Mouse (Mus musculus): ENCODE data around the gene Snx10.

Snx10 gene

DNA sequence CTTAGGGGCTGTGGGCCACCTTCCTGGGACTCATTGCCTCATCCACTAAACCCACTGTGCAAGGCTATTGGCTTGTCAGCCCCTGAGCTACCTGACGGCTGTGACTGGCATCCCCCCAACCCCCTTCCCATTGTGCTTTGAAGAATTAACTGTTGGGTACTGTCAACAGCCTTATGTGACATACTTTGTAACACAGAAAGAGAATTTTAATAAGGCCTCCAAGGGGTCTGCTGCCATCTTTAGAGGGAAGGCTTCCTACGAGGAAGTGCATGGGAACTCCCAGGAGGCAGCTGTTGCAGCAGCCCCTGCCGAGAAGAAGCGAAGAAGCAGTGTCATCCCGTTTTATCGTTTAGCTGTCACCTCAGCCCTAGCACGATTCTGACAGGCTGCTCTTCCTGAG, 83.1 kb downstream of the Snx10 start:
- in situ Hi-C loops (cut with MboI; ENCODE audit: low pct_unique_long_range_greater_than_20kb in 1 of 2, low sequenced_read_pairs in 2 of 2, unreplicated experiment in 1 of 2), result loop anchor here in 1 of 2 experiments (25.0 kb wide), 1 partner anchor 430 kb away; no protein-coding TSS in a partner anchor

DNA sequence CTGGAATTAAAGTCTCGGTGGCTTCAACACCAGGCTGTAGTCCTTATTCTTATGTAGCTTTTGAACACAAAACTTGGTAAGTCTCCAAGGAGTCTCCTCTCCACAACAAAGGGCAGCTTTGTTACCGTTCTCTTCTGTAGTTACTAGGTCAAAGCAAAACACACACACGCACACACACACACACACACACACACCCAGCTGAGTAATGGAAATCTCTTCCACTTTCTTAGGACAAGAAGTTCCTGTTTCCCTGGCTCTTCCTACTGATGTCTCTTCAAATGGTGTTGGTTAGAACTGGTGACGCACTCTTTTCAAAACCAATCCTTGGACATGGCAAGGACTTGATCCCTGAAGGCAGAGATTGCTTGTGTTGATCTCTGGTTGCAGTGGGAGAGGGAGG, 87.9 kb downstream of the Snx10 start:
- in situ Hi-C loops (cut with MboI; ENCODE audit: low pct_unique_long_range_greater_than_20kb in 1 of 2, low sequenced_read_pairs in 2 of 2, unreplicated experiment in 1 of 2), result loop anchor here (5.0 to 25.0 kb wide), 3 partner anchors 246 to 613 kb away; partner anchors contain the start of gene Hoxa7 (in 1 of the 2)

DNA sequence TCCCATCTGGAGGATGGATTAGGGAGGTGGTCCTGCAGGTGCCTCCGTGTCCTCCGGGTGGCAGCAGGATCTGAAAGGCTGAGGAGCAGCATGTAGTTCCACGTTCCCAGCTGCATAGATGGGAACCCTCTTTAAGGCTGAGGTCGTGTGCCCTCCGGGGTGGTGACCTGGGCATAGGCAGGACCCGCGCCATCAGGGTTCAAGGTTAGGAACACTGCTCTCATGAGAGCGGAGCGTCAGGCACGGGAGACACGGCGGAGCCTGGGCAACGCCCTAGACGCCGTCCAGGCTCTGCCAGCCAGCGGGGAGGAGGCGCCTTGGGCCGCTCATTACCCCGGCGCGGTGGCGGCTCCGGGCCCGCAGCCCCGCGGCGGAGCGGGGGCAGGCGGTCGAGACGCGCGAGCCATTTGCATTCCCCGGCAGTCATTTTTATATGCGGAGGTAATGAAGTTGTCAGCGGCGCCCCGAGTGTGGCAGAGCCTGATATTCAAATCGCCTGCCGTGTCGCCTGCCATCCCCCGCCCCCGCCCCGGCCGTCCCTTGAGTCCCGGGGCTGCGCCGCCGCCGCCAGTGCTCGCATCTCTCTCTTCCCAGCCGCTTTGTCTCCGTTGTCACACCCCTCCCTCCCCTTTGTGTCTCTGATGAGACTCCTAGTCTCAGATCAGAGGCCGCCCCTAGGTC, 88.8 kb downstream of the Snx10 start:
- in situ Hi-C loops (cut with MboI; ENCODE audit: low pct_unique_long_range_greater_than_20kb in 1 of 2, low sequenced_read_pairs in 2 of 2, unreplicated experiment in 1 of 2), result loop anchor here (5.0 to 25.0 kb wide), 3 partner anchors 245 to 612 kb away; partner anchors contain the start of gene Hoxa7 (in 1 of the 2)

DNA sequence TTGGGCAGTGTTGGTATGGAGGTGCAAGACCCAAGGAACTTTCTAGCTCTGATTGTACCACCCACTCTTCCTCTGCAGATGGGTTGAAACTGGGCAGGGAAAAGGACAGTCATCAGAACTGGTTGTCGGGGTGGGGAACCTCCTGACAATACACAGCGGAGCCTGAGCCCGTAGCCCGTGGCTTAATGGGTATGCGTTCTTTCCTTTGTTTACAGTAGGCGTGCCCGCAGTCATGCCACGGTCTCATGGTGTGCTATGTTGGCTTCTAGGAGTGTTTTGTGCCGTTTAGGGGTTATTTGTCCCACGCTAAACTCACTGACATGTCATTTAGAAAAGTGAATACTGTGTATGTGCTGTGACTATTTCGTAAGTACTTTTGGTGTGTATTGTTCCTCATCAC, 90.0 kb downstream of the Snx10 start:
- in situ Hi-C loops (cut with MboI; ENCODE audit: low pct_unique_long_range_greater_than_20kb in 1 of 2, low sequenced_read_pairs in 2 of 2, unreplicated experiment in 1 of 2), result loop anchor here (5.0 to 25.0 kb wide), 3 partner anchors 244 to 611 kb away; partner anchors contain the start of gene Hoxa7 (in 1 of the 2)

DNA sequence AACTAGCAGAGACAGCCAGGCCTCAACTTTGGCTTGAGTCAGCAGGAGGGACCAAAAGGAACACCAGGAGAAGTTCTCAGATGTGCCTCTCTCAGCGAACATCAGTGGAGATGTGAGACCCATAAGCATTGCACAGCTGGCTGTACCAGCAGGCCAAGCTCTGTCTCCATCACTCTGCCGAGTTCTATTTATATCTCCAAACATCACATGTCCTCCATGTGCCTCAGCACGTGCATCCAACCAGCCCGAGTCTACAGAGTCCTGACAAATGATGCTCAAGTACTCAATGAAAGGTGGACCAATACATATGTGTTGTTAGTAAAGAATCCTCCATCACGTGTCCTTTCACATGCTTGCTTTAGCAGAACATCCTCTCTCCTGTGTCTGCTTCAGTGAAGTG, 103.1 kb downstream of the Snx10 start:
- in situ Hi-C loops (cut with MboI; ENCODE audit: low pct_unique_long_range_greater_than_20kb in 1 of 2, low sequenced_read_pairs in 2 of 2, unreplicated experiment in 1 of 2), result no loop called here

DNA sequence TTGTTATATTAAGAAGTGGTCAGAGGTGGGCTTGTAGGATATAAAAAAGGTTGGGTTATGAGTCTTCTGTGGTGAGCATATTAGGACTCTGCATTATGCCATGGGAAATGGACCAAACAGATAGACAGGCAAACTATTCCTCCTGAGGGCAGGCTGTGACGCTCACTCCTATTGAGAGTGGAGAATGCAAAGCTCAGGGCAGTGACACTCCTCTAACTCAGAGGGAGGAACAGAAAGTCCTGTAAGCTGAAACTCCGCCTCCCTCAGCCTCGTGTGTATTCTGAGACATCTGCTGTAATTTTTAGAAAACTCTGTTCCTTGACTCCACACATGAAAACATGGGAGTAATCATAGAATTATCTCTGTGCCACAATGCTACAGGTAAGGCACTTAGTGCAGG, 106.0 kb downstream of the Snx10 start:
- in situ Hi-C loops (cut with MboI; ENCODE audit: low pct_unique_long_range_greater_than_20kb in 1 of 2, low sequenced_read_pairs in 2 of 2, unreplicated experiment in 1 of 2), result no loop called here

DNA sequence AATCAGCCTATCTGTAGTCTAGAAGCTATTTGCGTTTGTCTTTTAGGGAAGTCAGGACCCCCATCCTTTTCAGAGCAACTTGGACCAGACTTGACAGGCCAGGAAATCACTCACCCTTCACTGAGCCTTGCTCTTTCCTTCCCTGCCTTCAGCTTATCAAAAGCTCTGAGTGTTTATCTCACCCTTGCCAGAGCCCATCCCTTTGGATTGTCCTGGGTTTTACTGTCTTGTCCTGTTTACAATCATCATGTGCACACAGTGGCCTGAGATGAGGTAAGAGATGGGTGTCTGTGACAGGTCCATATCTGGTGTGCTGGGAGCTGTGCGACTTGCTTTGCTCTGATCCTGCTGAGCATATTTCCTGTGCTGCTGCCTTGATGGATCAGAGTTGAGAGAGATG, 106.5 kb downstream of the Snx10 start:
- in situ Hi-C loops (cut with MboI; ENCODE audit: low pct_unique_long_range_greater_than_20kb in 1 of 2, low sequenced_read_pairs in 2 of 2, unreplicated experiment in 1 of 2), result no loop called here

DNA sequence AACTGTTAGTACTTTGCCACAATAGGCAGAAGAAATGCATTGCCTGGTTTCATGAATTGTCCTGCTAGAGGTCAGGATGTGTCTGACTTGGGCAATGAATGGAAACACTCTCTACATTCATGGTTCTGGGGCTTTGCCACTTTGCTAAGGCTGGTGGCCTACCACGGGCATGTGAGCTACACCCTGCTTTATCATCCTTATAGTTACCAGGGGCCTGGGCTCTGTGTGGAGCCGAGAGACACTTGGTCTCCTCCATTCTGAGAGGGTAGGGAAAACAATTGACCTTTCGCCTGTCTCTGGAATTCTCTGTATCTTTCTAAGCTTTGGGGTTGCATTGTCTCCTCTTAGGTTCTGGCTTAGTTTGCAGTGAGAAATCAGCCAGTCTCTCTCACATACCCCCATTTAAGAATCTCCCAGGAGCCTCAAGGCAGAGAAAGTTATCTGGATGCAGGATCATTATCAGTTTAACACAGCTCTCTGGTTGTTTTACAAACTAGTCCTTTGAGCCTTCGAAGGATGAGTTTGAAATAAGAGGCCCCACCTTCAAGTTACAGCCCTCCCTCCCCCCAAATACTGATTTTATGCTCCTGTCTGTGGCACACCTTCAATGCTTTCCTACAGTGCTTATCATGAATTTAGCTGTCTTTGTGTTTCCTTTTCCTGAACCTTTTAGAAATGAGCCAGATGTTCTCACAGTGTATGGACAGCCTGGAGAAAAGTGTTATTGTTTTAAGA, 109.4 kb downstream of the Snx10 start:
- in situ Hi-C loops (cut with MboI; ENCODE audit: low pct_unique_long_range_greater_than_20kb in 1 of 2, low sequenced_read_pairs in 2 of 2, unreplicated experiment in 1 of 2), result no loop called here

DNA sequence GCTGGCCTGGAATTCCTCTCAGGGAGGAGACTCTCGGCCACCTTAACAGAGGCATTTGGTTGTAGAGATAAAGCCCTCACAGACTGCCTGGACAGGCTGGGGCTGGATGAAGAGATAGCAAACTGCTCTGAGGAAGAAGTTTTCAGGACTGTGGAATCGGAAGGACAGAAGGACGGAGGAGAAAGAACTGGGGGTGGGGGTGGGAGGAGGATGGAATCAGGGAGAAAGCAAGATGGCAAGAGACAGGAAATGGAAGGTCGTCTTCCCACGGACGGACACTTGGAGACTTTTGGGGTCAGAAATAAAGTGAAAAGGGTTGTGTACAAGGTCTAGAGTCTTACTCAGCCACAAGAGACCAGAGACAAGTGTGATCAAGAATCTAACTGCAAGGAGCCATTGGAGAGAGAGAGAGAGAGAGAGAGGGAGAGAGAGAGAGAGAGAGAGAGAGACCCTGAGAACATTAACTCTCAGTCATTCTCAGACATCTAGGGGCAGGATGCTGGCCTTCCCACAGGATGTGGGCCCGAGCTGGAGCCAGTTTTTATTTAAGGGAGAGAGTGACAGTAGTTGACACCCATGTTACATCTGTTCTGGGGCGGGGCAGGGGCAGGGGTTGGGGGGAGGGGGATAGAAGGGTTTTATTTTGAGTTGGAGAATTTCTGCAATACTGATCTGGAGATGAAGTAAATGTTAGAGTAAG, 110.1 kb downstream of the Snx10 start:
- in situ Hi-C loops (cut with MboI; ENCODE audit: low pct_unique_long_range_greater_than_20kb in 1 of 2, low sequenced_read_pairs in 2 of 2, unreplicated experiment in 1 of 2), result no loop called here

DNA sequence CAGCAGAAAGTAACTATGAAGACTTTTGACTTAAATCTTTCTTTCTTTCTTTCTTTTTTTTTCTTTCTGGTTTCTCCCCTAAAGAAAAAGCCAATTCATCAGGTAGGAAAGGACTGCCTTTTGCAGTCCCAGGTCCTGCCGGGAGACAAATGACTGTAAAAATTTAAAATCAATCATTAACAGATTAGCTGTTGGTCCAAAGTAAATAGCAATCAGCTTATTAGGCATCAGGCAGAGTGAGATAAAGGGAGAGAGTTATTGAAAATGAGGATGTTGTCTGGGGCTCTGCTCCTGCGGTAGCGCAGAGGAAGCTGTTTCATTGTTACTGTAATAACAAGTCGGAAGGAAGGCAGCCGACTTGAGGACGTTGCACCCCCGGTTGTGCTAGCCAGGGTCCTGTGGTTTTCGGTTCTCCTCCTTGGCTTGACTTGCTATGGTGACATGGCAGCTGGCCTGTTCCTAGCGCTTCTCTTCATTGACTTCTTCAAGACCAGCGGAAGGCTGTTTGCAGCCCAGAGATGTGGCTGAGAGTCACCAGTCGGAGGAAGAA, 112.4 kb downstream of the Snx10 start:
- in situ Hi-C loops (cut with MboI; ENCODE audit: low pct_unique_long_range_greater_than_20kb in 1 of 2, low sequenced_read_pairs in 2 of 2, unreplicated experiment in 1 of 2), result no loop called here

Data from mouse embryonic stem cell (cell line).